Mouse (Mus musculus) kidney, adult 2 months (tissue): ENCODE data around the gene Snai1.

Experiments
- CTCF ChIP-seq: fragments of 200-500 bp; conservative IDR thresholded peaks from 2 replicates; pipeline ENCODE4 v1.5.1; 2011; ENCODE audit warnings: low read depth, mild to moderate bottlenecking, control low read depth, low read length, moderate library complexity, mixed read lengths; ENCODE audit not compliant: insufficient read depth, insufficient read length
- POLR2A ChIP-seq: fragments of 200-500 bp; IDR thresholded peaks from one replicate; pipeline ENCODE4 v1.6.1; 2011; ENCODE audit warnings: low read depth, low read length, control low read depth

- peak; percentile 35 for TF ChIP-seq CTCF
- TF ChIP-seq POLR2A = no peak
These were observed 25.0 kb upstream of the Snai1 start for GRCm38 (mm10) chr2:167512970-167513369.
